Mouse (Mus musculus): ENCODE measurements at regions not wholly inside any gene's neighbourhood (a gene's known extent, or its start where the extent isn't known, plus 50 kb on each side); places are given as distances from the start of the nearest gene placed in this dataset.

- peak in 1 of 2 experiments; percentile 5 for DNase-seq
Observed at GRCm38 (mm10) chr4:81005507-81006328, 95.3 kb downstream of the Lurap1l start.

GRCm38 (mm10) chr4:81006546-81006945 lies 96.1 kb downstream of the Lurap1l start:
- no peak for DNase-seq

GRCm38 (mm10) chr4:81021850-81022249 lies 111.4 kb downstream of the Lurap1l start:
- no peak for DNase-seq

- DNase-seq, result no peak
Observed at GRCm38 (mm10) chr4:81023436-81023983, 113.1 kb downstream of the Lurap1l start.

GRCm38 (mm10) chr4:81027558-81027957 lies 117.1 kb downstream of the Lurap1l start:
- no peak for DNase-seq

GRCm38 (mm10) chr4:81030671-81031070 lies 120.2 kb downstream of the Lurap1l start:
- no peak for DNase-seq

DNA sequence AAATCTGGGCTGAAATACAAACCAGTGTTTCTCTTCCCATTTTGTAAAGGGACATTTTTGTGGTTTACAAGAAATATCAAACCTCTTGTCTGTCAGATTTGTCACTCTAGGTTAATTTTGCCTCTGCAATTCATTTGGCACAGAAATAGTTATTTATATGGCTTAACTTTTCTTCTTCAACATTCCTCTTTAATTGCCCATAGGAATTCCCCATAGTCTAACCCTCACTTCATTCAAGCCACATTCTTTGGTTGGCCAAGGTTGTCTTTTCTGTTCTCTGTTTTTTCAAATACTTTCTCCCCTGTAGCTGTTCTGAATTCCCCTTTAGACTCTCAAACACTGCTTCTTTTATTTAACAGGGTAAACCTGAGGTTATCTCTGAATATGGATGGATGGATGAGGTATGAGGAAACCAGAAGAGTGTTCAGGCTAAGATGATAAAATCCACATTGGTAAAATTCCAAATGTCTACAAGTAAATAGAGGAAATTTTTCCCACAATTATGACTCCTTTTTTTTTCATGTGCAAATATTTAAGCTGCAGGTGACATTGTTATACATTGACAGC lies 127.0 kb downstream of the Lurap1l start:
- no peak for DNase-seq

DNA sequence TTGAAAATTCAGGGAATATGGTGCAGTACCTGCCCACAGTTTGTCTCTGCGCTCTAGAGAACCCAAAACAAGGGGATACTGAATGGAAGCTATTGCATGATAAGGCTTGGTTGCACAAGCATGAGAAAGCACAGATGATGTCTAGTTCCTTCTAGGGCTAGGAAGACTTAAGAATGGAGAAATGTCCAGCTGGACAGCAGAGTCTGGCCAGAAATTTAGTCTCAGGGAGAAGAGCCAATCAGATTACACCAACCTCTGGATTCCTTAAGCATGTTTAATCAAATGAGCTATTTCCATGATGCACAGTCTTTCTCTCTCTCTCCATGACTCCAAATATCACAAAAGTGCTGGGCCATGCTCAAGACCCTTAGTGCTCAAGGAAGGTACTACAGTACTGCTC lies 147.8 kb downstream of the Lurap1l start:
- DNase-seq, result no peak

- DNase-seq, result no peak
Observed at GRCm38 (mm10) chr4:81058809-81059208, 148.4 kb downstream of the Lurap1l start.

- DNase-seq, result no peak
Observed at GRCm38 (mm10) chr4:81059356-81059755, 148.9 kb downstream of the Lurap1l start.

- DNase-seq, result no peak
Observed at GRCm38 (mm10) chr4:81082290-81082947, 172.0 kb downstream of the Lurap1l start.

GRCm38 (mm10) chr4:81085188-81085587 lies 174.7 kb downstream of the Lurap1l start:
- DNase-seq, result no peak

GRCm38 (mm10) chr4:81096581-81096980 lies 186.1 kb downstream of the Lurap1l start:
- no peak for DNase-seq

- DNase-seq, result no peak
Observed at GRCm38 (mm10) chr4:81097597-81097996, 187.2 kb downstream of the Lurap1l start.

- no peak for DNase-seq
Observed at GRCm38 (mm10) chr4:81101049-81101448, 190.6 kb downstream of the Lurap1l start.

- DNase-seq, result no peak
Observed at GRCm38 (mm10) chr4:81111307-81111706, 200.9 kb downstream of the Lurap1l start.

GRCm38 (mm10) chr4:81116411-81116810 lies 206.0 kb downstream of the Lurap1l start:
- DNase-seq, result peak; percentile 13 to 21

DNA sequence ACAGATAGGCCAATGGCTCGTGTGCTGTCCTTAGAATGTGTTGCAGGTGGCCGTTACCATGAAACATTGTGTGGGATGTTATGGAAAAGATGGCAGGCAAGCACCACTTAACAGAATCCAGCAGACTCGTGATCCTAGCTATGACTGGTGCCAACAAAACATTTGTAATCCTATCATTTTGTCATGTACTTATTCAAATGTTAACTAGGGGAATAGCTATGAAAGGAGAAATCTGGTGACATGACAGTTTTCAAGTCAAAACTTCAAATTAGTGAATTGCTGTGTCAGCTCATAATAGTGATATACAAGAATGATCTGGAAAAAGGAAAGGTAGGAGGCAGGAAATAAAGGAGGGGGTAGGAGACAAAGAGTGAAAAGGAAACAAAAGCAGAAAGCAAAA lies 213.7 kb downstream of the Lurap1l start:
- DNase-seq, result no peak

DNA sequence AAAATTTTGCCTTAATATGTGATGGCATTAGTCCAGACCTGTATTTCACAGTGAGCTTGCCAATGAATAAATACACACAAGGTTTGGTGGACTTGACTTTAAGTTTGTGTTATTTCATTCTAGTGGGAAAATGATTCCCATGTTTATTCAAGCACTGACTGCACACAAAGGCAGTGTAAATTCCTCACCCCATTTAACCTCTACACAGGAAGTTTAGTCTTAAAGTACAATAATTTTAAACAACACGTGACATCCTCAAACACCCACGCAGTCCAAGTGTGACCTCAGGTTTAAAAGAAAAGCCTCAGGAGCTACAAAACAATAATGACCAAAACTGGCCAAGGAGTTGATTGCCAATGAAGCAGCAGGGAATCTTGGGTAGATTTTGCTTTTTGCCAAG lies 219.4 kb downstream of the Lurap1l start:
- DNase-seq, result no peak

DNA sequence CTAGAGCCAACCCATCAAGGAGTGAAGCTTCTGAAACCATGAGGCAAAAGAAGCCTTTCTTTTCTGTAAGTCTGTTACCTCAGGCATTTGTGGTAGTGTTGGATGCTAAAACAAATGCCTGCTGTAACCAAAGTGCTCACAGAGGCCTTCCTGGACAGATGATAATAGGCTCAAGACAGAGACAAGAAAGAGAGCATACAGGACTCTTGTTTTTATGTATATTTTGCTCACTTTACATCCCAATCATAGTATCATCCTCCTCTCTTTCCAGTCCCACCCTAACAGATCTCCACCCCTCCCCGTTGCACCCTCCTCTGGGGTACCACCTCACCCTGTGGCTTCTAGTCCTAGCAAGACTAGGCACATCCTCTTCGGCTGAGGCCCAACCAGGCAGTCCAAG lies 262.7 kb downstream of the Lurap1l start:
- DNase-seq, result no peak

DNA sequence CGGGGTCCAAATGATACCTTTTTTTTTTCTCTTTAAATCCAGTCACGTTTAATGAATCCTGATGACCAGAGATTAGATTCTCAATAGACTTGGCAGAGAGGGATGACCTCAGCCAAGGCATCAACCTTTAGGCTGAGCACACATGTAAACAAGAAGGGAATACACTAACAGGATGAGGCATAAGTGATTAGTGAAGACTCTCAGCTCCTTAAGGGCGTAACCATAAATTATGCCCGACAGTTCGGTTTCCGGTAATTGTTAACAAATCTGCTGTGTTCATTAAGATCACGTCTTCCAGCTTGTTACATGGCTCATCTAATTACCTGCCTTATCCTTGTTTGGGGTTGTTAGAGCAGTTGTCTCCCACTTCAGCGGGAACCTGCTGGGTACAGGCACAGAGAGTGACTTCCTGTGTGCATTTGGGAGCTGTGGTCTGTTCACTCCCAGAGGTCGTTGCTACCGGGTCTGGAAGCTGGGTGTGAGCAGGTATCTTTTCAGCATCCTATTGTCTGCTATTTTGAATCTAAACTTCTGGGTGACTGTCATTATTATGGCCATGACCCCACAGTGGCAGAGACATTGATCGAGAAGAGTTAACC lies 265.1 kb downstream of the Mpdz start:
- no peak for DNase-seq

- DNase-seq, result peak in 1 of 2 experiments; percentile 4
Observed at GRCm38 (mm10) chr4:81178047-81178781, 264.4 kb downstream of the Mpdz start.
